In the genomic region with DNA sequence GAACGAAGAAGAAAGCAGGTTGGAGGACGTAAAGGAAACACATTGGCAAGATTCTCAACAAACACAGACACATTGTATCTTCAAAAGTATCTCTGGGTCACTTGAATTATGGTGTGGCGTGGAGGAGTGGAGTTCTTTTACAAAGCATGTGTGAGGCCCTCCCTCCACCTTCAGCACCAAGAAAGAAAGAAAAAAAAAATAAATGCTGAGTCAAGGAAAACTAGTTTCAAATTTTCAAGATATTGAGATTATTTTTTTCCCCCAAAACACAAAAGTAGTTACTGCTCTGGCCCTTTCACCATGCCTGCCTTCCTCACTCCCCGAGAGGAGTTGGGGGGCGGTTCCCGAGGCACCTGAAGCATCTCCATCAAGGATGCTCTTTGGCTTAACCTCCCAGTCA, we compare ENCODE assay signal across 2 mouse cellular contexts.
TF ChIP-seq lines count a peak whose summit lies in the region.

No protein-coding gene starts in this region.

TF ChIP-seq in CH12.LX, 34 proteins besides CTCF, POLR2A, EP300 and RAD21:
- peak; percentile 68; the same call in 1 of the 2 replicates for TF ChIP-seq MAFK (IDR thresholded peaks at IDR 0.05; ENCODE audit: insufficient replicate concordance, low read length)
- TF ChIP-seq MYC (IDR thresholded peaks at IDR 0.05; ENCODE audit: low read depth, low read length): no peak

TF ChIP-seq in MEL, 35 proteins besides CTCF, POLR2A, EP300 and RAD21:
- TF ChIP-seq MAFK (IDR thresholded peaks at IDR 0.05; ENCODE audit: borderline replicate concordance, low read depth, low read length) (0 out of 2 replicates have a peak, but pooled peaks have one; percentile 14), POLR2AphosphoS2 (IDR thresholded peaks at IDR 0.05; ENCODE audit: low read length) (no peak)
